Mouse (Mus musculus) myocyte (in vitro differentiated cells): Measurements from ENCODE around the gene Cab39l.

Experiments used
- MYOG ChIP-seq, 3 experiments: IDR thresholded peaks; one replicate each; pipeline ENCODE4 v1.6.1; 2011; ENCODE audit warnings: control low read depth in 2 of 3, low read depth in 2 of 3, mild to moderate bottlenecking in 2 of 3; ENCODE audit not compliant: insufficient read length in 2 of 3, control insufficient read depth in 1 of 3, insufficient read depth in 1 of 3
- POLR2A ChIP-seq: IDR thresholded peaks from one replicate; pipeline ENCODE4 v1.6.1; 2011; ENCODE audit warnings: low read depth, mild to moderate bottlenecking, control low read depth, moderate library complexity; ENCODE audit not compliant: insufficient read length
- USF1 ChIP-seq: IDR thresholded peaks from one replicate; pipeline ENCODE4 v1.6.1; 2011; ENCODE audit warnings: low read depth, mild to moderate bottlenecking, control low read depth, moderate library complexity

GRCm38 (mm10) chr14:59549106-59549505 is 108.3 kb downstream of the Cab39l start:
- TF ChIP-seq POLR2A (no peak), MYOG (IDR thresholded peaks at IDR 0.05; ENCODE audit: control insufficient read depth in 1 of 3, insufficient read depth in 1 of 3, insufficient read length in 2 of 3, low read depth in 2 of 3) (no peak), USF1 (no peak)
